Mouse (Mus musculus): ENCODE measurements around the gene Slc44a4.
A peak's percentile ranks its signal among the peaks of the same experiment; 100 is the strongest.
"Not testable (repeated sequence)": the region's sequence is repeated elsewhere in the genome, so short reads cannot be mapped to it uniquely, and the experiment has no call there.

The Slc44a4 gene

GRCm38 (mm10) chr17:34899053-34899889 is 15.0 kb upstream of the Slc44a4 start:
- DNase-seq (ENCODE audit: low read depth, low spot score), result no peak

- no peak for DNase-seq (ENCODE audit: low read depth, low spot score)
Measured at GRCm38 (mm10) chr17:34899890-34900243, 14.4 kb upstream of the Slc44a4 start.

GRCm38 (mm10) chr17:34900826-34901225 is 13.4 kb upstream of the Slc44a4 start:
- not testable (repeated sequence) for DNase-seq (ENCODE audit: low read depth, low spot score)

GRCm38 (mm10) chr17:34901948-34902347 is 12.3 kb upstream of the Slc44a4 start:
- DNase-seq (ENCODE audit: low read depth, low spot score), result not testable (repeated sequence)

- no peak for DNase-seq (ENCODE audit: low read depth, low spot score)
Measured at GRCm38 (mm10) chr17:34902895-34903294, 11.4 kb upstream of the Slc44a4 start.

- no peak for DNase-seq (ENCODE audit: low read depth, low spot score)
Measured at GRCm38 (mm10) chr17:34910982-34911381, 3.3 kb upstream of the Slc44a4 start.

- peak; percentile 33 for DNase-seq (ENCODE audit: low read depth, low spot score)
Measured at GRCm38 (mm10) chr17:34911945-34912351, 2.3 kb upstream of the Slc44a4 start.

- DNase-seq (ENCODE audit: low read depth, low spot score), result no peak
Measured at GRCm38 (mm10) chr17:34915410-34915831, 1.2 kb downstream of the Slc44a4 start.

- no peak for DNase-seq (ENCODE audit: low read depth, low spot score)
Measured at GRCm38 (mm10) chr17:34916316-34916715, 2.0 kb downstream of the Slc44a4 start.

- no peak for DNase-seq (ENCODE audit: low read depth, low spot score)
Measured at GRCm38 (mm10) chr17:34917188-34917587, 2.9 kb downstream of the Slc44a4 start.

- no peak for DNase-seq (ENCODE audit: low read depth, low spot score)
Measured at GRCm38 (mm10) chr17:34922939-34923338, 8.7 kb downstream of the Slc44a4 start.

GRCm38 (mm10) chr17:34924258-34924657 is 10.0 kb downstream of the Slc44a4 start:
- no peak for DNase-seq (ENCODE audit: low read depth, low spot score)

- peak; percentile 35 for DNase-seq (ENCODE audit: low read depth, low spot score)
Measured at GRCm38 (mm10) chr17:34927306-34928019, 13.2 kb downstream of the Slc44a4 start.

- no peak for DNase-seq (ENCODE audit: low read depth, low spot score)
Measured at GRCm38 (mm10) chr17:34928841-34929240, 14.6 kb downstream of the Slc44a4 start.

GRCm38 (mm10) chr17:34931061-34931734 is 16.9 kb downstream of the Slc44a4 start, which contains the start of gene Neu1:
Gene Neu1, plus strand, starts transcription at chr17:34931253.
- peak; percentile 97 for DNase-seq (ENCODE audit: low read depth, low spot score)

- DNase-seq (ENCODE audit: low read depth, low spot score), result no peak
Measured at GRCm38 (mm10) chr17:34931735-34932098, 17.5 kb downstream of the Slc44a4 start.

GRCm38 (mm10) chr17:34932287-34932686 is 18.0 kb downstream of the Slc44a4 start:
- no peak for DNase-seq (ENCODE audit: low read depth, low spot score)

GRCm38 (mm10) chr17:34934031-34934430 is 19.8 kb downstream of the Slc44a4 start:
- no peak for DNase-seq (ENCODE audit: low read depth, low spot score)

GRCm38 (mm10) chr17:34934830-34935229 is 20.6 kb downstream of the Slc44a4 start:
- no peak for DNase-seq (ENCODE audit: low read depth, low spot score)

- no peak for DNase-seq (ENCODE audit: low read depth, low spot score)
Measured at GRCm38 (mm10) chr17:34937960-34938505, 23.8 kb downstream of the Slc44a4 start.

- no peak for DNase-seq (ENCODE audit: low read depth, low spot score)
Measured at GRCm38 (mm10) chr17:34941344-34942041, 27.2 kb downstream of the Slc44a4 start.
